Mouse (Mus musculus) forebrain, embryonic 12.5 days (tissue): Measurements from ENCODE around the gene Zfp646. TPM values are rescaled to one million over a fixed set of nuclear protein-coding genes. Genes with fewer than 3 reads are reported as not detected.
"Not testable (repeated sequence)": the region's sequence is repeated elsewhere in the genome, so short reads cannot be mapped to it uniquely, and the experiment has no call there.

ENCODE experiments used
- ATAC-seq: fragments of 200-750 bp; cut with Nextera tagmentation; 2 replicates; pipeline ENCODE4 v1.8.0; 2017; ENCODE audit warnings: moderate TSS enrichment; ENCODE audit not compliant: low FRiP score
- H3K27ac ChIP-seq: fragments of 300-500 bp; sonication (generic); 2 replicates; pipeline ENCODE4 v1.5.1; 2016; ENCODE audit warnings: mild to moderate bottlenecking
- H3K27me3 ChIP-seq: fragments of 300-500 bp; sonication (generic); 2 replicates; pipeline ENCODE4 v1.6.1; 2016; ENCODE audit warnings: mild to moderate bottlenecking
- H3K36me3 ChIP-seq: fragments of 300-500 bp; sonication (generic); replicated peaks from 2 replicates; pipeline ENCODE4 v1.6.1; 2016; ENCODE audit warnings: mild to moderate bottlenecking
- H3K4me1 ChIP-seq: fragments of 300-500 bp; sonication (generic); 2 replicates; pipeline ENCODE4 v1.6.1; 2016
- H3K4me2 ChIP-seq: fragments of 300-500 bp; sonication (generic); 2 replicates; pipeline ENCODE4 v1.6.1; 2016; ENCODE audit warnings: mild to moderate bottlenecking, moderate library complexity
- H3K4me3 ChIP-seq: fragments of 300-500 bp; sonication (generic); replicated peaks from 2 replicates; pipeline ENCODE4 v1.5.1; 2016; ENCODE audit warnings: mild to moderate bottlenecking
- H3K9ac ChIP-seq: fragments of 300-500 bp; sonication (generic); 2 replicates; pipeline ENCODE4 v1.6.1; 2016; ENCODE audit warnings: mild to moderate bottlenecking
- H3K9me3 ChIP-seq: fragments of 300-500 bp; sonication (generic); 2 replicates; pipeline ENCODE4 v1.6.1; 2016
- WGBS: fragments of 180-500 bp; shearing (Covaris S2); methylation state at CpG from one replicate; pipeline ENCODE4 v1.1.7; 2016; 5-methylcytosine and 5-hydroxymethylcytosine counted together
- polyA plus RNA-seq: library from polyadenylated mRNA; unstranded; fragments of >200 nt; fragmentation: Nextera tagmentation; extraction: Ambion mirVana; gene quantifications from 2 replicates; pipeline ENCODE4 v1.2.1, GENCODE M21; 2016

The Zfp646 gene
- polyA plus RNA-seq, 1 experiment from 2014 or later: 22.2 TPM

- peaks cover 5% of the 10 kb centered on the region for H3K4me1 ChIP-seq
- no peak overlapping the region for H3K9ac ChIP-seq
- WGBS: 76% methylated on average over 3 of the region's 3 CpGs
- H3K27ac ChIP-seq: no peak overlapping the region
- no peaks in the 10 kb centered on the region for H3K9me3 ChIP-seq
- H3K4me3 ChIP-seq: no peak overlapping the region
- H3K4me2 ChIP-seq: no peak overlapping the region
- ATAC-seq: no peak
- H3K36me3 ChIP-seq: peaks cover 75% of the 10 kb centered on the region
- H3K27me3 ChIP-seq: no peaks in the 10 kb centered on the region
Observed at GRCm38 (mm10) chr7:127888821-127889220, 12.8 kb downstream of the Zfp646 start.

GRCm38 (mm10) chr7:127890798-127891197 is 14.8 kb downstream of the Zfp646 start, which contains the start of gene Prss53:
TSS of gene Prss53 (minus strand) at chr7:127890970.
- H3K4me3 ChIP-seq: no peak within 1 kb of the TSS
- 41% methylated on average over 4 of the region's 4 CpGs for WGBS
- no peaks in the 10 kb centered on the region for H3K27me3 ChIP-seq
- no peak for ATAC-seq
- H3K4me1 ChIP-seq: peaks cover 10% of the 10 kb centered on the region
- H3K36me3 ChIP-seq: peaks cover 56% of the 10 kb centered on the region
- H3K9me3 ChIP-seq: no peaks in the 10 kb centered on the region
- H3K27ac ChIP-seq: no peak within 1 kb of the TSS
- no peak within 1 kb of the TSS for H3K4me2 ChIP-seq
- H3K9ac ChIP-seq: no peak within 1 kb of the TSS

- no peak for ATAC-seq
- Histone ChIP-seq H3K9ac (0 out of 2 replicates have a peak overlapping the region, but pooled peaks have one; percentile 59), H3K4me1 (peaks cover 10% of the 10 kb centered on the region), H3K36me3 (peaks cover 19% of the 10 kb centered on the region), H3K4me2 (peak overlapping the region; percentile 82), H3K9me3 (no peaks in the 10 kb centered on the region), H3K27ac (no peak overlapping the region), H3K4me3 (peak overlapping the region; percentile 59; the same call in 1 of the 2 replicates), H3K27me3 (0 out of 2 replicates have a peak, but pooled peaks cover 2% of the 10 kb centered on the region)
- 86% methylated on average over 5 of the region's 5 CpGs for WGBS
Observed at GRCm38 (mm10) chr7:127894480-127894879, 18.5 kb downstream of the Zfp646 start.

GRCm38 (mm10) chr7:127895442-127895841 is 19.4 kb downstream of the Zfp646 start, which contains the start of the genes Gm21974 and Vkorc1:
TSS of gene Gm21974 (minus strand) at chr7:127895454.
TSS of gene Vkorc1 (minus strand) at chr7:127895617.
- H3K4me1 ChIP-seq: peaks cover 10% of the 10 kb centered on the region
- H3K9ac ChIP-seq: peak within 1 kb of the TSS; percentile 59
- peak within 1 kb of the TSS; percentile 59 for H3K4me3 ChIP-seq
- peak within 1 kb of the TSS; percentile 75 for H3K27ac ChIP-seq
- H3K4me2 ChIP-seq: peak within 1 kb of the TSS; percentile 82
- WGBS: under 1% methylated on average over 26 of the region's 26 CpGs
- 0 out of 2 replicates have a peak, but pooled peaks cover 2% of the 10 kb centered on the region for H3K27me3 ChIP-seq
- no peaks in the 10 kb centered on the region for H3K9me3 ChIP-seq
- peaks cover 9% of the 10 kb centered on the region; the same call in 1 of the 2 replicates for H3K36me3 ChIP-seq
- ATAC-seq: peak; percentile 98

GRCm38 (mm10) chr7:127895891-127896290 is 19.9 kb downstream of the Zfp646 start:
- H3K4me1 ChIP-seq, H3K9ac ChIP-seq, H3K9me3 ChIP-seq, H3K36me3 ChIP-seq, H3K27me3 ChIP-seq: not testable (repeated sequence)
- peak overlapping the region; percentile 59; the same call in 1 of the 2 replicates for H3K4me3 ChIP-seq
- H3K4me2 ChIP-seq: peak overlapping the region; percentile 82
- ATAC-seq: 0 out of 2 replicates have a peak, but pooled peaks have one; percentile 10
- 0 out of 2 replicates have a peak overlapping the region, but pooled peaks have one; percentile 25 for H3K27ac ChIP-seq
- WGBS: 75% methylated on average over 7 of the region's 7 CpGs

- 61% methylated on average over 13 of the region's 13 CpGs for WGBS
- ATAC-seq: no peak
Observed at GRCm38 (mm10) chr7:127896384-127896783, 20.4 kb downstream of the Zfp646 start.

GRCm38 (mm10) chr7:127897542-127897941 is 21.5 kb downstream of the Zfp646 start:
- H3K4me2 ChIP-seq: no peak overlapping the region
- peaks cover 10% of the 10 kb centered on the region for H3K4me1 ChIP-seq
- H3K4me3 ChIP-seq: no peak overlapping the region
- no peak overlapping the region for H3K27ac ChIP-seq
- no peak overlapping the region for H3K9ac ChIP-seq
- no peaks in the 10 kb centered on the region for H3K9me3 ChIP-seq
- H3K36me3 ChIP-seq: peaks cover 7% of the 10 kb centered on the region; the same call in 1 of the 2 replicates
- WGBS: 90% methylated on average over 7 of the region's 7 CpGs
- no peak for ATAC-seq
- H3K27me3 ChIP-seq: 0 out of 2 replicates have a peak, but pooled peaks cover 2% of the 10 kb centered on the region

More at GRCm38 (mm10) chr7:127896384-127896783, 20.4 kb downstream of the Zfp646 start:
- peaks cover 7% of the 10 kb centered on the region; the same call in 1 of the 2 replicates for H3K36me3 ChIP-seq
- no peaks in the 10 kb centered on the region for H3K9me3 ChIP-seq
- H3K27me3 ChIP-seq: 0 out of 2 replicates have a peak, but pooled peaks cover 2% of the 10 kb centered on the region
- no peak overlapping the region for H3K9ac ChIP-seq
- H3K4me1 ChIP-seq: peaks cover 10% of the 10 kb centered on the region
- H3K27ac ChIP-seq: no peak overlapping the region
- no peak overlapping the region for H3K4me3 ChIP-seq
- no peak overlapping the region for H3K4me2 ChIP-seq

- Histone ChIP-seq H3K4me1 (peaks cover 10% of the 10 kb centered on the region), H3K9me3 (no peaks in the 10 kb centered on the region), H3K27ac (no peak overlapping the region), H3K36me3 (peaks cover 2% of the 10 kb centered on the region; the same call in 1 of the 2 replicates), H3K4me2 (no peak overlapping the region), H3K9ac (no peak overlapping the region), H3K4me3 (no peak overlapping the region), H3K27me3 (0 out of 2 replicates have a peak, but pooled peaks cover 2% of the 10 kb centered on the region)
- no peak for ATAC-seq
- 39% methylated on average over 10 of the region's 10 CpGs for WGBS
Observed at GRCm38 (mm10) chr7:127898179-127898956, 22.3 kb downstream of the Zfp646 start.

GRCm38 (mm10) chr7:127899997-127900396 is 24.0 kb downstream of the Zfp646 start:
- no peak overlapping the region for H3K9ac ChIP-seq
- H3K36me3 ChIP-seq: no peaks in the 10 kb centered on the region
- no peaks in the 10 kb centered on the region for H3K9me3 ChIP-seq
- H3K27ac ChIP-seq: no peak overlapping the region
- no peak overlapping the region for H3K4me2 ChIP-seq
- peaks cover 10% of the 10 kb centered on the region for H3K4me1 ChIP-seq
- 0 out of 2 replicates have a peak, but pooled peaks cover 2% of the 10 kb centered on the region for H3K27me3 ChIP-seq
- ATAC-seq: no peak
- H3K4me3 ChIP-seq: no peak overlapping the region
- WGBS: 53% methylated on average over 7 of the region's 7 CpGs

- no peaks in the 10 kb centered on the region for H3K9me3 ChIP-seq
- no peak overlapping the region for H3K4me2 ChIP-seq
- H3K4me3 ChIP-seq: no peak overlapping the region
- 0 out of 2 replicates have a peak, but pooled peaks cover 2% of the 10 kb centered on the region for H3K27me3 ChIP-seq
- H3K9ac ChIP-seq: no peak overlapping the region
- peaks cover 11% of the 10 kb centered on the region for H3K4me1 ChIP-seq
- H3K27ac ChIP-seq: no peak overlapping the region
- peaks cover 16% of the 10 kb centered on the region for H3K36me3 ChIP-seq
- WGBS: 83% methylated on average over 2 of the region's 2 CpGs
- no peak for ATAC-seq
Observed at GRCm38 (mm10) chr7:127901772-127902171, 25.8 kb downstream of the Zfp646 start.

- H3K4me3 ChIP-seq: peak within 1 kb of the TSS; percentile 76
- peak within 1 kb of the TSS; percentile 68 for H3K27ac ChIP-seq
- H3K27me3 ChIP-seq: no peaks in the 10 kb centered on the region
- ATAC-seq: peak; percentile 91
- H3K9ac ChIP-seq: peak within 1 kb of the TSS; percentile 81
- H3K4me2 ChIP-seq: peak within 1 kb of the TSS; percentile 86
- peaks cover 11% of the 10 kb centered on the region for H3K4me1 ChIP-seq
- 7% methylated on average over 38 of the region's 38 CpGs for WGBS
- peaks cover 40% of the 10 kb centered on the region for H3K36me3 ChIP-seq
- H3K9me3 ChIP-seq: no peaks in the 10 kb centered on the region
Observed at GRCm38 (mm10) chr7:127903971-127904796, 28.2 kb downstream of the Zfp646 start, which contains the start of gene Bckdk. TSS of gene Bckdk (plus strand) at chr7:127904082.
